Mouse (Mus musculus): ENCODE measurements around the gene Atp6v0b. TPM values are rescaled to one million over a fixed set of nuclear protein-coding genes. Genes with fewer than 3 reads are reported as not detected.

Atp6v0b gene
- polyA plus RNA-seq, 1 experiment = 470 TPM

- H3K27me3 ChIP-seq (ENCODE audit: control insufficient read depth, insufficient read depth, insufficient read length) = no peaks in the 10 kb centered on the region
- peak within 1 kb of the TSS; percentile 99 for H3K4me2 ChIP-seq (ENCODE audit: low read depth)
- peak within 1 kb of the TSS; percentile 65 for H3ac ChIP-seq (ENCODE audit: control insufficient read depth, insufficient read length)
- H3K79me2 ChIP-seq (ENCODE audit: control insufficient read depth, insufficient read depth) = peaks cover 24% of the 10 kb centered on the region
- H3K36me3 ChIP-seq (ENCODE audit: control insufficient read depth, insufficient read depth) = peaks cover 6% of the 10 kb centered on the region
- peak; percentile 40 for TF ChIP-seq USF1 (IDR thresholded peaks at IDR 0.05; ENCODE audit: low read depth)
- peak; percentile 92 for TF ChIP-seq POLR2AphosphoS2 (IDR thresholded peaks at IDR 0.05; ENCODE audit: insufficient read length, low read depth)
- no peak for TF ChIP-seq TCF12 (IDR thresholded peaks at IDR 0.05; ENCODE audit: insufficient read depth, poor library complexity, severe bottlenecking)
- peak in 1 of 3 experiments; percentile 55 for TF ChIP-seq MYOG (IDR thresholded peaks at IDR 0.05; ENCODE audit: control insufficient read depth in 1 of 3, insufficient read depth in 1 of 3, insufficient read length in 2 of 3, low read depth in 2 of 3)
- no peak for TF ChIP-seq MAX (IDR thresholded peaks at IDR 0.05; ENCODE audit: low read depth)
- peak in 2 of 3 experiments; percentile 35 to 74 for TF ChIP-seq MYOD1 (IDR thresholded peaks at IDR 0.05; ENCODE audit: control insufficient read depth in 1 of 3, insufficient read length in 2 of 3, low read depth in 2 of 3)
- TF ChIP-seq POLR2A (IDR thresholded peaks at IDR 0.05; ENCODE audit: insufficient read length, low read depth) = peak; percentile 90
- peak within 1 kb of the TSS; percentile 30 for H3K4me3 ChIP-seq
Observed at GRCm38 (mm10) chr4:117882701-117883691, 4.1 kb downstream of the Atp6v0b start, which contains the start of gene B4galt2. Gene B4galt2 (minus strand): TSS chr4:117883487.

GRCm38 (mm10) chr4:117878703-117879102 is 8.4 kb downstream of the Atp6v0b start:
- no peak overlapping the region for H3K4me2 ChIP-seq (ENCODE audit: low read depth)
- H3ac ChIP-seq (ENCODE audit: control insufficient read depth, insufficient read length) = no peak overlapping the region
- peaks cover 4% of the 10 kb centered on the region for H3K36me3 ChIP-seq (ENCODE audit: control insufficient read depth, insufficient read depth)
- no peaks in the 10 kb centered on the region for H3K27me3 ChIP-seq (ENCODE audit: control insufficient read depth, insufficient read depth, insufficient read length)
- no peak overlapping the region for H3K4me3 ChIP-seq
- peaks cover under 1% of the 10 kb centered on the region for H3K79me2 ChIP-seq (ENCODE audit: control insufficient read depth, insufficient read depth)
- no peak for TF ChIP-seq MAX (IDR thresholded peaks at IDR 0.05; ENCODE audit: low read depth)
- no peak for TF ChIP-seq E2F4 (IDR thresholded peaks at IDR 0.05; ENCODE audit: insufficient read depth)
- TF ChIP-seq POLR2A (IDR thresholded peaks at IDR 0.05; ENCODE audit: insufficient read length, low read depth) = no peak
- no peak for TF ChIP-seq MYOG (IDR thresholded peaks at IDR 0.05; ENCODE audit: control insufficient read depth in 1 of 3, insufficient read depth in 1 of 3, insufficient read length in 2 of 3, low read depth in 2 of 3)
- no peak for TF ChIP-seq POLR2AphosphoS2 (IDR thresholded peaks at IDR 0.05; ENCODE audit: insufficient read length, low read depth)
- TF ChIP-seq SRF (IDR thresholded peaks at IDR 0.05; ENCODE audit: control insufficient read depth, insufficient read length, low read depth) = no peak
- no peak for TF ChIP-seq CEBPB (IDR thresholded peaks at IDR 0.05; ENCODE audit: insufficient read depth, poor library complexity, severe bottlenecking)
- TF ChIP-seq REST (IDR thresholded peaks at IDR 0.05; ENCODE audit: insufficient read depth, insufficient read length) = no peak
- no peak for TF ChIP-seq MYOD1 (IDR thresholded peaks at IDR 0.05; ENCODE audit: control insufficient read depth in 1 of 3, insufficient read length in 2 of 3, low read depth in 2 of 3)
- TF ChIP-seq TCF3 (IDR thresholded peaks at IDR 0.05; ENCODE audit: insufficient read length, low read depth) = no peak
- TF ChIP-seq USF1 (IDR thresholded peaks at IDR 0.05; ENCODE audit: low read depth) = no peak
- no peak for TF ChIP-seq TCF12 (IDR thresholded peaks at IDR 0.05; ENCODE audit: insufficient read depth, poor library complexity, severe bottlenecking)

- Histone ChIP-seq H3K36me3 (ENCODE audit: control insufficient read depth, insufficient read depth) (peaks cover 4% of the 10 kb centered on the region), H3K4me2 (ENCODE audit: low read depth) (no peak overlapping the region), H3K4me3 (no peak overlapping the region), H3K79me2 (ENCODE audit: control insufficient read depth, insufficient read depth) (no peaks in the 10 kb centered on the region), H3K27me3 (ENCODE audit: control insufficient read depth, insufficient read depth, insufficient read length) (no peaks in the 10 kb centered on the region), H3ac (ENCODE audit: control insufficient read depth, insufficient read length) (no peak overlapping the region)
- no peak for TF ChIP-seq SRF (IDR thresholded peaks at IDR 0.05; ENCODE audit: control insufficient read depth, insufficient read length, low read depth)
Observed at GRCm38 (mm10) chr4:117878301-117878700, 8.8 kb downstream of the Atp6v0b start.

GRCm38 (mm10) chr4:117873615-117874014 is 13.5 kb downstream of the Atp6v0b start:
- peaks cover 9% of the 10 kb centered on the region for H3K36me3 ChIP-seq (ENCODE audit: control insufficient read depth, insufficient read depth)
- TF ChIP-seq POLR2AphosphoS2 (IDR thresholded peaks at IDR 0.05; ENCODE audit: insufficient read length, low read depth) = peak; percentile 16
- peak in 1 of 3 experiments; percentile 8 for TF ChIP-seq MYOG (IDR thresholded peaks at IDR 0.05; ENCODE audit: control insufficient read depth in 1 of 3, insufficient read depth in 1 of 3, insufficient read length in 2 of 3, low read depth in 2 of 3)
- TF ChIP-seq MYOD1 (IDR thresholded peaks at IDR 0.05; ENCODE audit: control insufficient read depth in 1 of 3, insufficient read length in 2 of 3, low read depth in 2 of 3) = no peak

GRCm38 (mm10) chr4:117872471-117872886 is 14.7 kb downstream of the Atp6v0b start, which contains the start of gene Ccdc24:
Gene Ccdc24 (minus strand): TSS chr4:117872557.
- TF ChIP-seq MYOG (IDR thresholded peaks at IDR 0.05; ENCODE audit: control insufficient read depth in 1 of 3, insufficient read depth in 1 of 3, insufficient read length in 2 of 3, low read depth in 2 of 3) = no peak
- no peak for TF ChIP-seq E2F4 (IDR thresholded peaks at IDR 0.05; ENCODE audit: insufficient read depth)
- peak; percentile 67 for TF ChIP-seq POLR2AphosphoS2 (IDR thresholded peaks at IDR 0.05; ENCODE audit: insufficient read length, low read depth)
- H3K36me3 ChIP-seq (ENCODE audit: control insufficient read depth, insufficient read depth) = peaks cover 12% of the 10 kb centered on the region
- H3K4me3 ChIP-seq = no peak within 1 kb of the TSS
- H3ac ChIP-seq (ENCODE audit: control insufficient read depth, insufficient read length) = no peak within 1 kb of the TSS
- no peaks in the 10 kb centered on the region for H3K79me2 ChIP-seq (ENCODE audit: control insufficient read depth, insufficient read depth)
- no peak within 1 kb of the TSS for H3K4me2 ChIP-seq (ENCODE audit: low read depth)
- no peaks in the 10 kb centered on the region for H3K27me3 ChIP-seq (ENCODE audit: control insufficient read depth, insufficient read depth, insufficient read length)

More at GRCm38 (mm10) chr4:117873615-117874014, 13.5 kb downstream of the Atp6v0b start:
- H3K79me2 ChIP-seq (ENCODE audit: control insufficient read depth, insufficient read depth) = no peaks in the 10 kb centered on the region
- H3ac ChIP-seq (ENCODE audit: control insufficient read depth, insufficient read length) = no peak overlapping the region
- no peak overlapping the region for H3K4me2 ChIP-seq (ENCODE audit: low read depth)
- no peaks in the 10 kb centered on the region for H3K27me3 ChIP-seq (ENCODE audit: control insufficient read depth, insufficient read depth, insufficient read length)
- H3K4me3 ChIP-seq = no peak overlapping the region
